Mouse (Mus musculus) erythroblast, adult 5-6 weeks (primary cell): Measurements from ENCODE around the gene Itgb3. TPM values are rescaled to one million over a fixed set of nuclear protein-coding genes. Genes with fewer than 3 reads are reported as not detected.

Experiments
- total RNA-seq, 2 experiments: library from RNA; stranded (forward) in 1 of 2; stranded (reverse) in 1 of 2; fragments of 150-400 nt in 1 of 2; fragments of 200-764, 138-1000 nt in 1 of 2; gene quantifications; 2 replicates each; pipeline versions ENCODE4 v1.2.3 to v1.2.4; 2015 to 2017; ENCODE audit warnings: low replicate concordance in 2 of 2

Itgb3 gene
- total RNA-seq, 2 experiments from 2014 or later = 3.0 to 4.2 TPM

Other genes starting within 250 kb of the Itgb3 start
- gene Kansl1, start 139.1 kb upstream of the Itgb3 start, total RNA-seq (2015; ENCODE audit: low replicate concordance) = 20.8 and 25.1 TPM in 2 replicates
- 20.6 TPM in 2 replicates for gene Kansl1, start 139.1 kb upstream of the Itgb3 start, total RNA-seq (2017; ENCODE audit: low replicate concordance)
- gene Cdc27, start 57.4 kb upstream of the Itgb3 start, total RNA-seq (2015; ENCODE audit: low replicate concordance) = 32.6 and 41.5 TPM in 2 replicates
- gene Cdc27, start 57.4 kb upstream of the Itgb3 start, total RNA-seq (2017; ENCODE audit: low replicate concordance) = 23.7 and 28.3 TPM in 2 replicates
- gene Myl4, start 57.3 kb upstream of the Itgb3 start, total RNA-seq (2015; ENCODE audit: low replicate concordance) = not detected in 2 replicates
- not detected in 2 replicates for gene Myl4, start 57.3 kb upstream of the Itgb3 start, total RNA-seq (2017; ENCODE audit: low replicate concordance)
- gene Gm11639, start 77.7 kb downstream of the Itgb3 start, total RNA-seq (2015; ENCODE audit: low replicate concordance) = not detected in 2 replicates
- gene Gm11639, start 77.7 kb downstream of the Itgb3 start, total RNA-seq (2017; ENCODE audit: low replicate concordance) = not detected in 2 replicates